Mouse (Mus musculus) liver, embryonic 16.5 days (tissue): Measurements from ENCODE around the gene Nexn. TPM values are rescaled to one million over a fixed set of nuclear protein-coding genes. Genes with fewer than 3 reads are reported as not detected.
"Not testable (repeated sequence)": the region's sequence is repeated elsewhere in the genome, so short reads cannot be mapped to it uniquely, and the experiment has no call there.

ENCODE experiments used
- ATAC-seq: fragments of 200-750 bp; cut with Nextera tagmentation; 2 replicates; pipeline ENCODE4 v1.8.0; 2017; ENCODE audit warnings: low read depth, mild to moderate bottlenecking, moderate number of reproducible peaks, moderate library complexity
- H3K27ac ChIP-seq: fragments of 300-500 bp; sonication (generic); 2 replicates; pipeline ENCODE4 v1.5.1; 2014; ENCODE audit warnings: mild to moderate bottlenecking, low read length
- H3K27me3 ChIP-seq: fragments of 300-500 bp; sonication (generic); 2 replicates; pipeline ENCODE4 v1.6.1; 2014; ENCODE audit warnings: low read depth, low read length, mixed read lengths; ENCODE audit not compliant: control insufficient read depth, insufficient read depth
- H3K36me3 ChIP-seq: fragments of 300-500 bp; sonication (generic); 2 replicates; pipeline ENCODE4 v1.6.1; 2014; ENCODE audit warnings: mild to moderate bottlenecking; ENCODE audit not compliant: control insufficient read depth, insufficient read depth
- H3K4me1 ChIP-seq: fragments of 300-500 bp; sonication (generic); 2 replicates; pipeline ENCODE4 v1.6.1; 2014; ENCODE audit warnings: low read depth, low read length, mixed read lengths; ENCODE audit not compliant: control insufficient read depth
- H3K4me2 ChIP-seq: fragments of 300-500 bp; sonication (generic); 2 replicates; pipeline ENCODE4 v1.6.1; 2014; ENCODE audit warnings: low read depth, low read length, mixed read lengths
- H3K4me3 ChIP-seq: fragments of 300-500 bp; sonication (generic); 2 replicates; pipeline ENCODE4 v1.5.1; 2014; ENCODE audit warnings: low read depth, mild to moderate bottlenecking, low read length
- H3K9ac ChIP-seq: fragments of 300-500 bp; sonication (generic); 2 replicates; pipeline ENCODE4 v1.6.1; 2014; ENCODE audit warnings: low read depth, low read length
- H3K9me3 ChIP-seq: fragments of 300-500 bp; sonication (generic); replicated peaks from 2 replicates; pipeline ENCODE4 v1.6.1; 2016; ENCODE audit warnings: low read length; ENCODE audit not compliant: control insufficient read depth
- WGBS: fragments of 180-500 bp; shearing (Covaris S2); extraction: QIAGEN DNeasy Blood & Tissue Kit; methylation state at CpG from one replicate; pipeline ENCODE4 v1.1.7; 2014; ENCODE audit not compliant: insufficient replicate concordance; 5-methylcytosine and 5-hydroxymethylcytosine counted together
- polyA plus RNA-seq: library from polyadenylated mRNA; unstranded; fragments of >200 nt; fragmentation: Nextera tagmentation; extraction: Ambion mirVana; gene quantifications from 2 replicates; pipeline ENCODE4 v1.2.1, GENCODE M21; 2015

Nexn gene
- polyA plus RNA-seq, 1 experiment from 2014 or later = 1.9 TPM

DNA sequence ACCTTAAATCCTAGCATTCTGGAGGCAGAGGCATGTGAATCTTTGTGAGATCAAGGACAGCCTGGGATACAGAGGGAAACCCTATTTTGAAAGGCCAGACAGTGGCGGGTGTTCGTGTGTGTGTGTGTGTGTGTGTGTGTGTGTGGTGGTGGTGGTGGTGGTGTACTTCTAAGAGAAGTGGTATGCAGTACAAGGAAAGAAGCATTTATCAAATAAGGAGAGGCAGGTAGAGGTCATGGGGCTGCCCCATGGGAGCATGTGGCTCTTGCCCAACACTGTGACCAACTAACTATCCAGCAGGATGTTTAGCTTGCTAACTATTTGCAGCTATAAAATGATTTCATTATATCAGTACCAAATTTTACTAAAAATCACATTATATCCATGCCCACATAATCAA, 64.5 kb downstream of the Nexn start:
- Histone ChIP-seq H3K4me1 (peaks cover 3% of the 10 kb centered on the region; the same call in 1 of the 2 replicates), H3K9me3 (no peaks in the 10 kb centered on the region), H3K27me3 (no peaks in the 10 kb centered on the region), H3K4me2 (no peak overlapping the region), H3K4me3 (no peak overlapping the region), H3K9ac (no peak overlapping the region), H3K36me3 (no peaks in the 10 kb centered on the region; the same call in 1 of the 2 replicates), H3K27ac (peak overlapping the region; percentile 79)
- ATAC-seq = no peak
- 82% methylated on average over 2 of the region's 2 CpGs for WGBS

DNA sequence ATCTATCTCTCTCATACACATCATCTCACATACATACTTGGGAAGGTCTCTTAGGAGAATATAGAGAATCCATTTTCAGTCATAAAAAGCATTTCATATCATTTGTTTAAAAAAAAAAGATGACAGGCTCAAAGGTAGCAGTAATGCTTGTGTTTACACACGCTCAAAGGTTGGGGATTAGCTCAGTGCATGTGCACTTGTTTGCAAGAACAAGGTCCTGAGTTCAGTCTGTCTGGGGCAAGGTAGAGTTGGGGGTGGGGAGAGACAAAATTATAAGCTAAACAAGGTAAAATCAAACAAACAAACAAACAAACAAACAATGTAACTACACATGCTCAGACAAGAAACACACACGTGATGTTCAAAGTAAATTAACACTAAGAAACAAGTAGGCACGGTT, 65.0 kb downstream of the Nexn start:
- Histone ChIP-seq H3K27me3 (no peaks in the 10 kb centered on the region), H3K27ac (peak overlapping the region; percentile 79), H3K4me2 (no peak overlapping the region), H3K4me3 (no peak overlapping the region), H3K9ac (no peak overlapping the region), H3K36me3 (no peaks in the 10 kb centered on the region; the same call in 1 of the 2 replicates), H3K4me1 (peaks cover 3% of the 10 kb centered on the region; the same call in 1 of the 2 replicates), H3K9me3 (no peaks in the 10 kb centered on the region)
- ATAC-seq = peak; percentile 48
- 79% methylated on average over 3 of the region's 3 CpGs for whole genome bisulfite sequencing

DNA sequence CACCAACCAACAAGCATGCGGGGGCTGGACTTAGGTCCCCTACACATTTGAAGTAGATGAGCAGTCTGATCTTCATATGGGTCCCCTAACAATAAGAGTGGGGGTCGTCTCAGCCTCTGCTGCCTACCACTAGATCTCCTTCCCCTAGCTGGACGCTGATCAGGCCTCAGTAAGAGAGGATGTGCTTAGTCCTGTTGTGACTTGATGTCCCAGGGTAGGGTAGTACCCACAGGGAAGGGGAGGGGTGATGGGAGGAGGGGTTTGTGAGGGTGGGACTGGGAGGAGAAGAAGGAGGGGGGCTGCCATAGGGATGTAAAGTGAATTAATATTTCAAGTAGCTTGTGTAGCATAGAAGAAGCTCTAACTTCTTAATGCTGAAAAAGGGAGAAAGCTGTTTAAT, 67.0 kb downstream of the Nexn start:
- no peak overlapping the region; the same call in 1 of the 2 replicates for H3K27ac ChIP-seq
- peaks cover 3% of the 10 kb centered on the region; the same call in 1 of the 2 replicates for H3K4me1 ChIP-seq
- peak overlapping the region; percentile 46 for H3K4me2 ChIP-seq
- 55% methylated on average over 3 of the region's 3 CpGs for WGBS
- H3K9me3 ChIP-seq = no peaks in the 10 kb centered on the region
- no peak overlapping the region for H3K9ac ChIP-seq
- H3K4me3 ChIP-seq = peak overlapping the region; percentile 31
- no peak for ATAC-seq
- no peaks in the 10 kb centered on the region for H3K27me3 ChIP-seq
- no peaks in the 10 kb centered on the region; the same call in 1 of the 2 replicates for H3K36me3 ChIP-seq

DNA sequence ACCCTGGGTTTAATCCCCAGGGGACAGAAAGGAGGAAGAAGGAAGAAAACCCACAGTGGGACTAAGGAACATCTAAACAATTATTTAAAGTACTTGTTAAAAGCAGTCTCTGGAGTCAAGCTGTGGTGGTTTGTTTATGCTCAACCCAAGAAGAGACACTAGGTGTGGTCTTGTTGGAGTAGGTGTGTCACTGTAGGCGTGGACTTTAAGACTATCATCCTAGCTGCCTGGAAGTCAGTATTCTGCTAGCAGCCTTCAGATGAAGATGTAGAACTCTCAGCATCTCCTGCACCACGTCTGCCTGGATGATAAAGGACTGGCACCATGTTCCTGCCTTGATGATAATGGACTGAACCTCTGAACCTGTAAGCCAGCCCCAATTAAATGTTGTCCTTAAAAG, 68.9 kb downstream of the Nexn start:
- WGBS = 19% methylated on average over 2 of the region's 2 CpGs
- Histone ChIP-seq H3K4me2 (peak overlapping the region; percentile 60), H3K27ac (peak overlapping the region; percentile 94), H3K9ac (peak overlapping the region; percentile 50), H3K4me3 (peak overlapping the region; percentile 61)
- H3K27me3 ChIP-seq, H3K9me3 ChIP-seq, H3K4me1 ChIP-seq, H3K36me3 ChIP-seq: not testable (repeated sequence)
- peak; percentile 81 for ATAC-seq

DNA sequence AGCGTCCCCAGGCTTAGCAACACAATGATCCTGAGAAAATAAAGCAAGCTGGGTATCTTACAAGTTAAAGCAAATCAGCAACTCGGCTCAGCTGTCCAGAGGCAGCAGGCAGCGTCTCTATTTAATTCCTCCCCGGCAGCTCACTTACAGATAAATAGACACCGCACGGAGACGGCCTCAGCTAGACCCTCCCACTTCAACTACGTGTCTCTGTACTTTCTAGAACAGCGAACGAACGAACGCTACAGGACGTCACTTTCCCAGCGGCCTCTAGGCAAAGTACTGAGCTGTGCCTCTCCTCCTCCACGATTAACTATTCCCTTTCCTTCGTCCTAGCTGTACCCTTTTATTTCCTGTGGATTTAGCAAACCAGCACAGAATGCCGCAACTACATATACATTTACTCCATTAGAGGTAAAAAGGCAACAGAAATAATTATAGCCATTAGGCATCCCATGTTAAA, 72.5 kb downstream of the Nexn start:
- Histone ChIP-seq H3K4me3 (peak overlapping the region; percentile 79), H3K4me2 (peak overlapping the region; percentile 62), H3K36me3 (no peaks in the 10 kb centered on the region), H3K27ac (peak overlapping the region; percentile 98), H3K4me1 (peaks cover 16% of the 10 kb centered on the region), H3K9ac (peak overlapping the region; percentile 84), H3K9me3 (no peaks in the 10 kb centered on the region), H3K27me3 (no peaks in the 10 kb centered on the region)
- WGBS = under 1% methylated on average over 17 of the region's 17 CpGs
- peak; percentile 93 for ATAC-seq

DNA sequence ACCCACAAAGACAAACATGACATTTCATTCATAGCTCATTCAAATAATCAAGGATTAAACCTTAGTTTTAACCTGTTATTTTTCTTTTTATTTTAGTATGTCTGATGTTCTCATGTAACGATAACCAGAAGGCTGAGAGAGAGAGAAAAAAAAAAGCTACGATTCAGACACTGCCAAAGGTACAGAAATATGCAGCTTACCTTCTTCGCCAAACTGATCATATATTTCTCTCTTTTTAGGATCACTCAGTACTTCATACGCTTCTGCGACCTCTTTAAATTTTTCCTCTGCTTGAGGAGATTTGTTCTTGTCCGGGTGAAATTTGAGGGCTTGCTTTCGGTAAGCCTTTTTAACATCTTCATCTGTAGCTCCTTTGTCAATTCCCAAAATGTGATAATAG, 73.0 kb downstream of the Nexn start:
- peaks cover 17% of the 10 kb centered on the region for H3K4me1 ChIP-seq
- peak overlapping the region; percentile 47 for H3K4me2 ChIP-seq
- under 1% methylated on average over 7 of the region's 7 CpGs for WGBS
- peak overlapping the region; percentile 84 for H3K9ac ChIP-seq
- H3K27me3 ChIP-seq = no peaks in the 10 kb centered on the region
- peak overlapping the region; percentile 98 for H3K27ac ChIP-seq
- H3K4me3 ChIP-seq = peak overlapping the region; percentile 79
- no peaks in the 10 kb centered on the region for H3K36me3 ChIP-seq
- ATAC-seq = no peak
- no peaks in the 10 kb centered on the region for H3K9me3 ChIP-seq

DNA sequence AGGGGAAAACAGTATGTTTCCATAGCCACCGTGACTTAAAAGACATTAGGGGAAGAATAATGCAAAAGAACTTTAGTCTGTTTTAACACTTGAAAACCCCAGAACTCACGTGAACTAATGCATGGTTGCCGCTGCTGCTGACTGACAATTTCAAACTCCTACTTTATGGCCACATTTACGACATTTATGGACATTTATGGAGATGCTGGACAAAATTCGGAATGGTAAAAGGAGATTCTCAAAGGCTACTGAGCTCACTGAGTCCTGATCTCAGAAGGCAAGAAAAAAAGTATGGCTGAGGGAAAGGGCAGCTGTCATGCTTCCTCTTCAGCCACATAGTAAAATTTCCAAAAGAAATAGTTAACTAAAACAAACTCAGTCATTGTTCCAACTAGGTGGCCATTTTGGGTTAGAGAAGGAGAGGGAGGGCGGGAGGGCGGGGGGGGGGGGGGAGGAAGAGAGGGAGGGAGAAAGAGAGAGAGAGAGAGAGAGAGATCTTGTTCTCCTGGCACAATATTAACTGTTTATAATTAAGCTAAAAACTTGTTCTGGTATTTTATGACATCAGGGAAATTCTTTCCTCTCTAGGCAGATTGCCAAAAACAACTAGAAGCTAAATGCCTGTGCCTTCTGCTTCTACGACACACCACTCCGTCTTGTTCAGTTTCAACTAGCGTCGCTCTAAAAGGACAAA, 73.8 kb downstream of the Nexn start:
- Histone ChIP-seq H3K9me3 (no peaks in the 10 kb centered on the region), H3K27ac (peak overlapping the region; percentile 74), H3K9ac (peak overlapping the region; percentile 74), H3K36me3 (0 out of 2 replicates have a peak, but pooled peaks cover 2% of the 10 kb centered on the region), H3K27me3 (no peaks in the 10 kb centered on the region), H3K4me3 (peak overlapping the region; percentile 73), H3K4me1 (peaks cover 17% of the 10 kb centered on the region), H3K4me2 (peak overlapping the region; percentile 54)
- WGBS = 5% methylated on average over 11 of the region's 11 CpGs
- no peak for ATAC-seq

DNA sequence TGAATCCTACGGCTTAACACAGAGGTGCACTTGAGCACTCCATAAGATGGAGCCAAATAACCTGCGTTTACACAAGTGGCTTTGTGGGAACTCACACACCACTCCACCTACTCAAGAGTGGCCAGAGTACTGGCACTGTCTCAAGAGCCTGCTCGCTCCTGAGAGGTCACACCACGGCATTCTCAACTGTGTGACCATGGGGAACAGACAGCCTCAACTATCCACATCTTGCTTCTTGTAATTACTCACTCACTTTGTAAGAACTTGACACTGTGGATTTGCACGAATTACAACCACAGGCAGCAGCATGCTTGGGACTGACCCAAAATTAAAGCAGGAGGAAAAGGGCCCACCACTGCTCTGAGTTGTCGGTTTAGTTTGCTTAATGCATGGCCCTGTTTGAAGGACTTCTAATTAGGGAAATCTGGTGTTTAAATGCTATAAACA, 74.3 kb downstream of the Nexn start:
- H3K27ac ChIP-seq = peak overlapping the region; percentile 54
- peak overlapping the region; percentile 74 for H3K9ac ChIP-seq
- peak overlapping the region; percentile 73 for H3K4me3 ChIP-seq
- H3K27me3 ChIP-seq = no peaks in the 10 kb centered on the region
- H3K4me1 ChIP-seq = peaks cover 17% of the 10 kb centered on the region
- no peaks in the 10 kb centered on the region for H3K9me3 ChIP-seq
- peak overlapping the region; percentile 54 for H3K4me2 ChIP-seq
- WGBS = 7% methylated on average over 6 of the region's 6 CpGs
- ATAC-seq = peak; percentile 45
- peaks cover 3% of the 10 kb centered on the region for H3K36me3 ChIP-seq
